Mouse (Mus musculus) hindbrain, embryonic 11.5 days (tissue): ENCODE data around the gene Gm45233. TPM values are rescaled to one million over a fixed set of nuclear protein-coding genes. Genes with fewer than 3 reads are reported as not detected.

Source experiments
- ATAC-seq: fragments of 200-750 bp; cut with Nextera tagmentation; 2 replicates; pipeline ENCODE4 v1.8.0; 2017; ENCODE audit warnings: mild to moderate bottlenecking, moderate TSS enrichment, moderate library complexity; ENCODE audit not compliant: low FRiP score
- DNase-seq: peaks from one replicate; pipeline ENCODE4 v3.0.0-alpha.2; 2015; ENCODE audit warnings: low spot score
- H3K27ac ChIP-seq: fragments of 300-500 bp; sonication (generic); 2 replicates; pipeline ENCODE4 v1.5.1; 2014; ENCODE audit warnings: mild to moderate bottlenecking, low read depth, low read length
- H3K27me3 ChIP-seq: fragments of 300-500 bp; sonication (generic); 2 replicates; pipeline ENCODE4 v1.6.1; 2014; ENCODE audit warnings: mild to moderate bottlenecking, low read length, moderate library complexity, mixed read lengths; ENCODE audit not compliant: control insufficient read depth, insufficient read depth
- H3K36me3 ChIP-seq: fragments of 300-500 bp; sonication (generic); 2 replicates; pipeline ENCODE4 v1.6.1; 2014; ENCODE audit warnings: mild to moderate bottlenecking, low read length, moderate library complexity, mixed read lengths; ENCODE audit not compliant: control insufficient read depth, insufficient read depth
- H3K4me1 ChIP-seq: fragments of 300-500 bp; sonication (generic); replicated peaks from 2 replicates; pipeline ENCODE4 v1.6.1; 2014; ENCODE audit warnings: low read length, mixed read lengths; ENCODE audit not compliant: control insufficient read depth, insufficient read depth
- H3K4me2 ChIP-seq: fragments of 300-500 bp; sonication (generic); replicated peaks from 2 replicates; pipeline ENCODE4 v1.6.1; 2014; ENCODE audit warnings: mild to moderate bottlenecking, low read depth, low read length
- H3K4me3 ChIP-seq: fragments of 300-500 bp; sonication (generic); 2 replicates; pipeline ENCODE4 v1.5.1; 2014; ENCODE audit warnings: low read depth, low read length
- H3K9ac ChIP-seq: fragments of 300-500 bp; sonication (generic); 2 replicates; pipeline ENCODE4 v1.6.1; 2014; ENCODE audit warnings: low read depth, low read length
- H3K9me3 ChIP-seq: fragments of 300-500 bp; sonication (generic); 2 replicates; pipeline ENCODE4 v1.6.1; 2016; ENCODE audit warnings: low read length; ENCODE audit not compliant: control insufficient read depth
- WGBS: fragments of 180-500 bp; shearing (Covaris S2); extraction: QIAGEN DNeasy Blood & Tissue Kit; methylation state at CpG from one replicate; pipeline ENCODE4 v1.1.7; 2014; 5-methylcytosine and 5-hydroxymethylcytosine counted together
- polyA plus RNA-seq: library from polyadenylated mRNA; unstranded; fragments of >200 nt; fragmentation: Nextera tagmentation; extraction: Ambion mirVana; gene quantifications from 2 replicates; pipeline ENCODE4 v1.2.1, GENCODE M21; 2014

Gene Gm45233
- polyA plus RNA-seq, 1 experiment from 2014 or later, result 0.31 TPM

- no peak overlapping the region for H3K4me2 ChIP-seq
- H3K27ac ChIP-seq, result no peak overlapping the region
- no peaks in the 10 kb centered on the region for H3K36me3 ChIP-seq
- H3K27me3 ChIP-seq, result no peaks in the 10 kb centered on the region
- 10% methylated on average over 21 of the region's 21 CpGs for WGBS
- peak; percentile 71 for DNase-seq
- H3K4me1 ChIP-seq, result no peaks in the 10 kb centered on the region
- no peak overlapping the region for H3K4me3 ChIP-seq
- peak; percentile 67; the same call in 1 of the 2 replicates for ATAC-seq
- H3K9ac ChIP-seq, result no peak overlapping the region
- H3K9me3 ChIP-seq, result no peaks in the 10 kb centered on the region
Measured at GRCm38 (mm10) chr7:43495343-43496021, 51.6 kb downstream of the Gm45233 start.

GRCm38 (mm10) chr7:43511707-43512478 is 68.0 kb downstream of the Gm45233 start:
- Histone ChIP-seq H3K27ac (no peak overlapping the region), H3K4me2 (no peak overlapping the region), H3K4me1 (no peaks in the 10 kb centered on the region), H3K36me3 (no peaks in the 10 kb centered on the region), H3K27me3 (no peaks in the 10 kb centered on the region), H3K9me3 (no peaks in the 10 kb centered on the region), H3K9ac (no peak overlapping the region), H3K4me3 (no peak overlapping the region)
- WGBS, result 63% methylated on average over 4 of the region's 4 CpGs
- ATAC-seq, result no peak
- no peak for DNase-seq

- Histone ChIP-seq H3K4me3 (no peak overlapping the region), H3K27ac (no peak overlapping the region), H3K4me1 (no peaks in the 10 kb centered on the region), H3K27me3 (no peaks in the 10 kb centered on the region), H3K36me3 (no peaks in the 10 kb centered on the region), H3K9ac (no peak overlapping the region), H3K9me3 (no peaks in the 10 kb centered on the region), H3K4me2 (no peak overlapping the region)
- DNase-seq, result no peak
- 71% methylated on average over 4 of the region's 4 CpGs for WGBS
- ATAC-seq, result no peak
Measured at GRCm38 (mm10) chr7:43512519-43512918, 68.6 kb downstream of the Gm45233 start.

Other genes starting within 250 kb of the Gm45233 start
- gene Zfp715, start 130.8 kb upstream of the Gm45233 start, polyA plus RNA-seq, result 13.4 and 19.2 TPM in 2 replicates
- gene Siglecf, start 92.8 kb upstream of the Gm45233 start, polyA plus RNA-seq, result 0.36 TPM in 1 of 2 replicates, not detected in the other
- not detected in 2 replicates for gene Siglecg, start 35.9 kb upstream of the Gm45233 start, polyA plus RNA-seq
- not detected in 2 replicates for gene Lim2, start 16.5 kb upstream of the Gm45233 start, polyA plus RNA-seq
- 0.29 TPM in 1 of 2 replicates, not detected in the other for gene Nkg7, start 7.1 kb upstream of the Gm45233 start, polyA plus RNA-seq
- gene Cldnd2, start 3.3 kb upstream of the Gm45233 start, polyA plus RNA-seq, result not detected in 2 replicates
- 192 and 206 TPM in 2 replicates for gene Etfb, start within 50 bp of the Gm45233 start, polyA plus RNA-seq
- gene Vsig10l, start 19.0 kb downstream of the Gm45233 start, polyA plus RNA-seq, result 2.6 and 2.8 TPM in 2 replicates
- 2.7 and 2.9 TPM in 2 replicates for gene Iglon5, start 45.9 kb downstream of the Gm45233 start, polyA plus RNA-seq
- gene 4931406B18Rik, start 61.8 kb downstream of the Gm45233 start, polyA plus RNA-seq, result not detected in 2 replicates
- gene Cd33, start 100.3 kb downstream of the Gm45233 start, polyA plus RNA-seq, result 1.2 and 1.8 TPM in 2 replicates
- gene Zfp658, start 118.1 kb downstream of the Gm45233 start, polyA plus RNA-seq, result 6.7 and 7.7 TPM in 2 replicates
- 17.1 and 18.5 TPM in 2 replicates for gene Zfp719, start 135.5 kb downstream of the Gm45233 start, polyA plus RNA-seq
- 0.43 and 1.3 TPM in 2 replicates for gene Zfp819, start 163.0 kb downstream of the Gm45233 start, polyA plus RNA-seq
- gene Ceacam18, start 190.6 kb downstream of the Gm45233 start, polyA plus RNA-seq, result not detected in 2 replicates
- gene Siglece, start 216.0 kb downstream of the Gm45233 start, polyA plus RNA-seq, result 0.42 and 0.46 TPM in 2 replicates
- 9.0 and 9.7 TPM in 2 replicates for gene Ctu1, start 227.9 kb downstream of the Gm45233 start, polyA plus RNA-seq
- gene Klk14, start 246.3 kb downstream of the Gm45233 start, polyA plus RNA-seq, result not detected in 2 replicates